Mouse (Mus musculus): ENCODE data around the gene Cfap73. TPM values are rescaled to one million over a fixed set of nuclear protein-coding genes. Genes with fewer than 3 reads are reported as not detected.

Gene Cfap73
- total and polyA plus RNA-seq, 3 experiments: 0.25 TPM; not detected in 2

DNA sequence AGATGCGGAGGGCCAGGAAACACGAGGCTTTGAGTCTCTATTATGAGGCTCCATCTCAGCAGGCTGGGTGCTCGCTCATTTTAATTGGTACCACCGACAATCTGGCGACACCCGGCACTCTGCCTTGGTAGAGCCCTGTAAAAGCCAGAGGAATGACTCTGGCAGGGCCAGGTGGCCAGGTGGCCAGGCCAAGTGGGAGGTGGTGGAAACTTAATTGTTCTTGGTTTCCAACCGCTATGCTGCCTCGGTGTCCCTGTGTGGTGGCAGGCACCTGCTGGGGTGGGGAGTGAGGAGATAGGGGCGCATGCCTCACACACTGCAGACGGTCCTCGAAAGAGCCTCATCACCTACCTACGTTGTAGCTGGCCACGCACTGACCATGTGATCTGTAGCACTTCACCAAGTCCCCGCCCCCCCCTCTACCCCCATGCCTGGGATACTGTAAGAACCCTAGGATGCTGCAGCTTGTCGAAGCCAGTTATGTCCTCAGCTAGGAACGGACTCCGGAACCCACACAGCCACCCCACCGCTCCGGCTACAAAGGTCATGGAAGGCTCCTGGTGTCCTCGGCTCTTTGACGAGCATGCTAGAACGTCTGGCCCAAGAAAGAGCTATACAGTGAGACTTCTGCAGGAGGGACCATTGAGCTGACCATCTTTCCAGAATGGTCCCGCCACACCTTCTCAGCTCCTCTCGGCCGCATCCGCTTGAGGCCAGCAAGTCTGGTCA is 54.0 kb downstream of the Cfap73 start:
- peaks cover 0 to 28% of the 10 kb centered on the region in 2 experiments; a peak in 2 of 4 replicates for H3K36me3 ChIP-seq (ENCODE audit: control insufficient read depth in 1 of 2, insufficient read depth in 2 of 2, low read length in 2 of 2)
- H3K27me3 ChIP-seq (ENCODE audit: control insufficient read depth in 1 of 2, insufficient read depth in 2 of 2, low read length in 2 of 2): no peaks in the 10 kb centered on the region
- no peak for TF ChIP-seq RAD21 (IDR thresholded peaks at IDR 0.05; ENCODE audit: low read depth, low read length)
- TF ChIP-seq POLR2AphosphoS2 (IDR thresholded peaks at IDR 0.05; ENCODE audit: low read length): no peak
- TF ChIP-seq MAX (IDR thresholded peaks at IDR 0.05; ENCODE audit: low read length): no peak
- no peak for TF ChIP-seq ZMIZ1 (IDR thresholded peaks at IDR 0.05; ENCODE audit: low read depth, low read length)
- no peak for TF ChIP-seq TBP (IDR thresholded peaks at IDR 0.05; ENCODE audit: low read depth, low read length)
- TF ChIP-seq EP300 (IDR thresholded peaks at IDR 0.05; ENCODE audit: low read depth in 1 of 2, low read length in 2 of 2): no peak
- no peak for TF ChIP-seq KAT2A (conservative IDR thresholded peaks at IDR 0.05; ENCODE audit: low read depth, low read length)
- no peak for TF ChIP-seq MYB (IDR thresholded peaks at IDR 0.05; ENCODE audit: low read depth, low read length)
- no peak for TF ChIP-seq CHD1 (IDR thresholded peaks at IDR 0.05; ENCODE audit: low read depth, low read length)
- TF ChIP-seq SMC3 (IDR thresholded peaks at IDR 0.05; ENCODE audit: low read depth, low read length): no peak
- no peak for TF ChIP-seq USF1 (IDR thresholded peaks at IDR 0.05; ENCODE audit: low read depth, low read length)
- no peak for TF ChIP-seq GABPA (IDR thresholded peaks at IDR 0.05; ENCODE audit: low read depth, low read length)
- no peak for DNase-seq (ENCODE audit: low read depth, low spot score)
- H3K79me2 ChIP-seq (ENCODE audit: control insufficient read depth, insufficient read depth, low read length, poor library complexity): peaks cover 3% of the 10 kb centered on the region
- H3K4me1 ChIP-seq (ENCODE audit: control insufficient read depth in 1 of 2, insufficient read depth in 2 of 2, low read length in 2 of 2): peaks cover 13 to 24% of the 10 kb centered on the region in 2 experiments
- no peak overlapping the region for H3K4me3 ChIP-seq (ENCODE audit: control insufficient read depth in 1 of 2, insufficient read depth in 1 of 2, low read depth in 2 of 2, low read length in 2 of 2)
- no peaks in the 10 kb centered on the region for H3K9me3 ChIP-seq (replicated peaks; ENCODE audit: insufficient read depth, low read length)
- no peak overlapping the region for H3K27ac ChIP-seq (ENCODE audit: control insufficient read depth, low read depth, low read length)
- H3K9ac ChIP-seq (ENCODE audit: control insufficient read depth, low read depth, low read length, poor library complexity, severe bottlenecking): no peak overlapping the region

DNA sequence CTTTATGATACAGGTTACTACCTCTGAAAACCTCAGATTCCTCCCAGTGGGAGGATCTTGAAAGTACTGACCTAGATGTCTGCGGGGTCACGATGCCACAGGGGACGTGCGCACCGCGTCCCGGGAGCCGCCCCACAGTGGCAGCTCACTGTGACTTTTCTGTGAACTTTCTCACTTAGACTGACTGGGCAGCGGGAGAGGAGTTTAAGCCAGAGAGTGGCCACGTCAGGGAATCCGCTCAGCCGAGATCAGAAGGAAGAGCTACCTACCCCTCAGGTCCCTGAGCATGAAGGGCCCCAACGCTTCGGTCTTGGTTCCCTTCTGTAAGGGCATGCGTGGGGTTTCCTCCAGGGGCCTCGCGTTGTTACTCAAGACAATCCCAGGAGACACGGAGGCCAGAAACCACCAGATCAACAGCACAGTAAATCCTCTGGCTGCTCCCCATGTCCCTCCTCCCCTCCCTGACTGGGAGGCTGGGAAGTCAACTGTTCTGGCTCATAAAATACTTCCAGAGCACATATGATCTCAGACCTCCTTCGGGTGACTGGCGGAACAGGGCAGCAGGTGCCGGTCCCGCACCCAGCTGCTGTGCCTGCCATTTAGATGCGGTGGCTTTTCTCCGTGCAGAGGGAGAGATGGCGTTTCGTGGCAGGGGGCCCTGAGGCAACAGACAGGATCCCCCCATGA is 54.7 kb downstream of the Cfap73 start:
- Histone ChIP-seq H3K9me3 (replicated peaks; ENCODE audit: insufficient read depth, low read length) (no peaks in the 10 kb centered on the region), H3K36me3 (ENCODE audit: control insufficient read depth in 1 of 2, insufficient read depth in 2 of 2, low read length in 2 of 2) (peaks cover 0 to 28% of the 10 kb centered on the region in 2 experiments; a peak in 2 of 4 replicates), H3K79me2 (ENCODE audit: control insufficient read depth, insufficient read depth, low read length, poor library complexity) (peaks cover 3% of the 10 kb centered on the region), H3K9ac (ENCODE audit: control insufficient read depth, low read depth, low read length, poor library complexity, severe bottlenecking) (no peak overlapping the region), H3K4me1 (ENCODE audit: control insufficient read depth in 1 of 2, insufficient read depth in 2 of 2, low read length in 2 of 2) (peaks cover 13 to 24% of the 10 kb centered on the region in 2 experiments), H3K27me3 (ENCODE audit: control insufficient read depth in 1 of 2, insufficient read depth in 2 of 2, low read length in 2 of 2) (no peaks in the 10 kb centered on the region), H3K27ac (ENCODE audit: control insufficient read depth, low read depth, low read length) (no peak overlapping the region), H3K4me3 (ENCODE audit: control insufficient read depth in 1 of 2, insufficient read depth in 1 of 2, low read depth in 2 of 2, low read length in 2 of 2) (no peak overlapping the region)
- DNase-seq (ENCODE audit: low read depth, low spot score): no peak
- TF ChIP-seq TBP (IDR thresholded peaks at IDR 0.05; ENCODE audit: low read depth, low read length) (no peak), CTCF (IDR thresholded peaks at IDR 0.05 in 2 of 3, conservative IDR thresholded peaks at IDR 0.05 in 1 of 3; ENCODE audit: control insufficient read depth in 1 of 3, insufficient read depth in 1 of 3, low read depth in 2 of 3, low read length in 3 of 3, poor library complexity in 1 of 3, severe bottlenecking in 1 of 3) (no peak), ZNF384 (IDR thresholded peaks at IDR 0.05; ENCODE audit: low read depth, low read length) (no peak), E2F4 (IDR thresholded peaks at IDR 0.05; ENCODE audit: borderline replicate concordance, low read depth, low read length) (no peak), KAT2A (conservative IDR thresholded peaks at IDR 0.05; ENCODE audit: low read depth, low read length) (no peak), HCFC1 (IDR thresholded peaks at IDR 0.05; ENCODE audit: low read depth, low read length) (no peak), POLR2A (IDR thresholded peaks at IDR 0.05; ENCODE audit: control insufficient read depth in 1 of 2, insufficient read depth in 1 of 2, low read depth in 1 of 2, low read length in 2 of 2, poor library complexity in 1 of 2) (no peak), MAZ (IDR thresholded peaks at IDR 0.05; ENCODE audit: low read depth, low read length) (no peak), USF2 (IDR thresholded peaks at IDR 0.05; ENCODE audit: borderline replicate concordance in 1 of 2, insufficient read depth in 1 of 2, low read depth in 1 of 2, low read length in 2 of 2) (no peak), POLR2AphosphoS5 (IDR thresholded peaks at IDR 0.05; ENCODE audit: borderline replicate concordance, low read depth, low read length) (no peak), UBTF (IDR thresholded peaks at IDR 0.05; ENCODE audit: borderline replicate concordance, insufficient read depth, low read depth, low read length) (no peak), MAX (IDR thresholded peaks at IDR 0.05; ENCODE audit: low read length) (no peak), GATA1 (IDR thresholded peaks at IDR 0.05; ENCODE audit: low read depth, low read length) (no peak)

All from MEL (cell line).